Mouse (Mus musculus): ENCODE measurements around the gene Dnhd1. TPM values are rescaled to one million over a fixed set of nuclear protein-coding genes. Genes with fewer than 3 reads are reported as not detected.

Gene Dnhd1
- polyA plus RNA-seq, 1 experiment = not detected

- TF ChIP-seq POLR2A (IDR thresholded peaks at IDR 0.05; ENCODE audit: insufficient read depth, low read depth, low read length) (peak; percentile 64; the same call in 1 of the 2 replicates), CTCF (IDR thresholded peaks at IDR 0.05; ENCODE audit: insufficient read depth, low read depth, low read length) (no peak)
- peaks cover 7% of the 10 kb centered on the region for H3K4me1 ChIP-seq (ENCODE audit: control insufficient read depth, insufficient read depth, low read length)
- WGBS = under 1% methylated on average over 67 of the region's 67 CpGs
Observed at GRCm38 (mm10) chr7:105743926-105744590, 93.4 kb downstream of the Dnhd1 start, which contains the start of gene Taf10. Taf10 (minus strand) TSS chr7:105744361.

GRCm38 (mm10) chr7:105747776-105748175, 97.1 kb downstream of the Dnhd1 start:
- TF ChIP-seq POLR2A (IDR thresholded peaks at IDR 0.05; ENCODE audit: insufficient read depth, low read depth, low read length) = no peak
- no peak for TF ChIP-seq CTCF (IDR thresholded peaks at IDR 0.05; ENCODE audit: insufficient read depth, low read depth, low read length)
- Histone ChIP-seq H3K4me1 (ENCODE audit: control insufficient read depth, insufficient read depth, low read length) (peaks cover 14% of the 10 kb centered on the region), H3K4me3 (ENCODE audit: insufficient read depth, low read depth, low read length) (no peak overlapping the region), H3K27ac (ENCODE audit: insufficient read depth, low read depth, low read length) (no peak overlapping the region)
- 74% methylated on average over 2 of the region's 2 CpGs for WGBS

More at GRCm38 (mm10) chr7:105743926-105744590, 93.4 kb downstream of the Dnhd1 start, which contains the start of gene Taf10:
- Histone ChIP-seq H3K4me3 (ENCODE audit: insufficient read depth, low read depth, low read length) (peak within 1 kb of the TSS; percentile 93), H3K27ac (ENCODE audit: insufficient read depth, low read depth, low read length) (peak within 1 kb of the TSS; percentile 71; the same call in 1 of the 2 replicates)

GRCm38 (mm10) chr7:105751491-105752433, 101.1 kb downstream of the Dnhd1 start, which contains the start of gene Tpp1:
Tpp1 (minus strand) TSS chr7:105752235.
- WGBS = 8% methylated on average over 20 of the region's 20 CpGs
- H3K27ac ChIP-seq (ENCODE audit: insufficient read depth, low read depth, low read length) = peak within 1 kb of the TSS; percentile 54
- TF ChIP-seq CTCF (IDR thresholded peaks at IDR 0.05; ENCODE audit: insufficient read depth, low read depth, low read length) (no peak), POLR2A (IDR thresholded peaks at IDR 0.05; ENCODE audit: insufficient read depth, low read depth, low read length) (0 out of 2 replicates have a peak, but pooled peaks have one; percentile 33)

GRCm38 (mm10) chr7:105752716-105753115, 102.1 kb downstream of the Dnhd1 start:
- WGBS = 58% methylated on average over 2 of the region's 2 CpGs
- H3K27ac ChIP-seq (ENCODE audit: insufficient read depth, low read depth, low read length) = no peak overlapping the region
- peaks cover 10% of the 10 kb centered on the region for H3K4me1 ChIP-seq (ENCODE audit: control insufficient read depth, insufficient read depth, low read length)
- no peak overlapping the region for H3K4me3 ChIP-seq (ENCODE audit: insufficient read depth, low read depth, low read length)
- TF ChIP-seq POLR2A (IDR thresholded peaks at IDR 0.05; ENCODE audit: insufficient read depth, low read depth, low read length) (no peak), CTCF (IDR thresholded peaks at IDR 0.05; ENCODE audit: insufficient read depth, low read depth, low read length) (no peak)

More at GRCm38 (mm10) chr7:105751491-105752433, 101.1 kb downstream of the Dnhd1 start, which contains the start of gene Tpp1:
- Histone ChIP-seq H3K4me1 (ENCODE audit: control insufficient read depth, insufficient read depth, low read length) (peaks cover 10% of the 10 kb centered on the region), H3K4me3 (ENCODE audit: insufficient read depth, low read depth, low read length) (peak within 1 kb of the TSS; percentile 58)

GRCm38 (mm10) chr7:105753281-105753680, 102.7 kb downstream of the Dnhd1 start:
- H3K27ac ChIP-seq (ENCODE audit: insufficient read depth, low read depth, low read length) = no peak overlapping the region
- 92% methylated on average over 10 of the region's 10 CpGs for WGBS

GRCm38 (mm10) chr7:105761813-105762484, 111.3 kb downstream of the Dnhd1 start:
- no peak overlapping the region for H3K4me3 ChIP-seq (ENCODE audit: insufficient read depth, low read depth, low read length)
- TF ChIP-seq POLR2A (IDR thresholded peaks at IDR 0.05; ENCODE audit: insufficient read depth, low read depth, low read length) (no peak), CTCF (IDR thresholded peaks at IDR 0.05; ENCODE audit: insufficient read depth, low read depth, low read length) (no peak)
- 62% methylated on average over 51 of the region's 51 CpGs for WGBS
- no peaks in the 10 kb centered on the region for H3K4me1 ChIP-seq (ENCODE audit: control insufficient read depth, insufficient read depth, low read length)
- H3K27ac ChIP-seq (ENCODE audit: insufficient read depth, low read depth, low read length) = no peak overlapping the region

More at GRCm38 (mm10) chr7:105753281-105753680, 102.7 kb downstream of the Dnhd1 start:
- Histone ChIP-seq H3K4me1 (ENCODE audit: control insufficient read depth, insufficient read depth, low read length) (peaks cover 10% of the 10 kb centered on the region), H3K4me3 (ENCODE audit: insufficient read depth, low read depth, low read length) (no peak overlapping the region)
- TF ChIP-seq POLR2A (IDR thresholded peaks at IDR 0.05; ENCODE audit: insufficient read depth, low read depth, low read length) (no peak), CTCF (IDR thresholded peaks at IDR 0.05; ENCODE audit: insufficient read depth, low read depth, low read length) (no peak)

GRCm38 (mm10) chr7:105762517-105763270, 112.1 kb downstream of the Dnhd1 start:
- WGBS = 61% methylated on average over 55 of the region's 55 CpGs
- TF ChIP-seq CTCF (IDR thresholded peaks at IDR 0.05; ENCODE audit: insufficient read depth, low read depth, low read length) (no peak), POLR2A (IDR thresholded peaks at IDR 0.05; ENCODE audit: insufficient read depth, low read depth, low read length) (no peak)
- H3K27ac ChIP-seq (ENCODE audit: insufficient read depth, low read depth, low read length) = no peak overlapping the region
- peaks cover 1% of the 10 kb centered on the region; the same call in 1 of the 2 replicates for H3K4me1 ChIP-seq (ENCODE audit: control insufficient read depth, insufficient read depth, low read length)
- H3K4me3 ChIP-seq (ENCODE audit: insufficient read depth, low read depth, low read length) = no peak overlapping the region
